Mouse (Mus musculus) kidney, adult 2 months (tissue): ENCODE results near the gene Slc50a1. TPM values are rescaled to one million over a fixed set of nuclear protein-coding genes. Genes with fewer than 3 reads are reported as not detected.

Source experiments
- DNase-seq: peaks from one replicate; pipeline ENCODE4 v3.0.0; 2021
- H3K27ac ChIP-seq: fragments of 200-500 bp; 2 replicates; pipeline ENCODE4 v1.5.1; 2012; ENCODE audit warnings: low read depth, low read length, control low read depth, inconsistent platforms; ENCODE audit not compliant: insufficient read depth
- H3K27me3 ChIP-seq: fragments of 200-500 bp; replicated peaks from 2 replicates; pipeline ENCODE4 v1.6.1; 2012; ENCODE audit warnings: mild to moderate bottlenecking, moderate library complexity, low read length, inconsistent platforms; ENCODE audit not compliant: control insufficient read depth, insufficient read depth
- H3K36me3 ChIP-seq: fragments of 200-500 bp; 2 replicates; pipeline ENCODE4 v1.6.1; 2012; ENCODE audit warnings: mild to moderate bottlenecking, moderate library complexity, low read length, inconsistent platforms; ENCODE audit not compliant: control insufficient read depth, insufficient read depth
- H3K4me1 ChIP-seq: fragments of 200-500 bp; 2 replicates; pipeline ENCODE4 v1.6.1; 2011; ENCODE audit warnings: low read length; ENCODE audit not compliant: control insufficient read depth, insufficient read depth
- H3K4me3 ChIP-seq: fragments of 200-500 bp; 2 replicates; pipeline ENCODE4 v1.5.1; 2011; ENCODE audit warnings: mild to moderate bottlenecking, low read depth, low read length, control low read depth; ENCODE audit not compliant: insufficient read depth
- CTCF ChIP-seq: fragments of 200-500 bp; conservative IDR thresholded peaks from 2 replicates; pipeline ENCODE4 v1.5.1; 2011; ENCODE audit warnings: low read depth, mild to moderate bottlenecking, control low read depth, low read length, moderate library complexity, mixed read lengths; ENCODE audit not compliant: insufficient read depth, insufficient read length
- POLR2A ChIP-seq: fragments of 200-500 bp; IDR thresholded peaks from one replicate; pipeline ENCODE4 v1.6.1; 2011; ENCODE audit warnings: low read depth, low read length, control low read depth
- WGBS: fragments of 180-500 bp; shearing (Covaris S2); methylation state at CpG from one replicate; pipeline ENCODE4 v1.1.7; 2018; 5-methylcytosine and 5-hydroxymethylcytosine counted together
- polyA plus RNA-seq: library from polyadenylated mRNA; depleted of rRNA; stranded (reverse); fragments of >200 nt; gene quantifications from 2 replicates; pipeline ENCODE4 v1.2.3, GENCODE M21; 2012

Slc50a1 gene
- polyA plus RNA-seq, 1 experiment = 110 TPM

GRCm38 (mm10) chr3:89285526-89285925 is 15.2 kb upstream of the Slc50a1 start:
- Histone ChIP-seq H3K4me1 (peaks cover 18% of the 10 kb centered on the region), H3K27me3 (no peaks in the 10 kb centered on the region), H3K36me3 (no peaks in the 10 kb centered on the region), H3K27ac (no peak overlapping the region), H3K4me3 (no peak overlapping the region)
- no peak for DNase-seq
- 82% methylated on average over 2 of the region's 2 CpGs for WGBS
- TF ChIP-seq POLR2A = no peak
- TF ChIP-seq CTCF = no peak

- no peaks in the 10 kb centered on the region for H3K27me3 ChIP-seq
- H3K4me3 ChIP-seq = no peak overlapping the region
- TF ChIP-seq POLR2A = no peak
- 68% methylated on average over 3 of the region's 3 CpGs for WGBS
- no peak overlapping the region for H3K27ac ChIP-seq
- no peak for DNase-seq
- peaks cover 21% of the 10 kb centered on the region for H3K4me1 ChIP-seq
- no peaks in the 10 kb centered on the region for H3K36me3 ChIP-seq
Measured at GRCm38 (mm10) chr3:89284261-89284660, 13.9 kb upstream of the Slc50a1 start.

GRCm38 (mm10) chr3:89282291-89282643 is 11.9 kb upstream of the Slc50a1 start:
- Histone ChIP-seq H3K36me3 (no peaks in the 10 kb centered on the region), H3K4me3 (no peak overlapping the region), H3K27ac (no peak overlapping the region), H3K4me1 (peaks cover 7% of the 10 kb centered on the region; the same call in 1 of the 2 replicates), H3K27me3 (no peaks in the 10 kb centered on the region)
- no peak for DNase-seq
- WGBS = 13% methylated on average over 4 of the region's 4 CpGs
- TF ChIP-seq CTCF (no peak), POLR2A (no peak)

GRCm38 (mm10) chr3:89281579-89282290 is 11.4 kb upstream of the Slc50a1 start:
- 14% methylated on average over 20 of the region's 20 CpGs for WGBS
- peak; percentile 93 for DNase-seq
- H3K4me1 ChIP-seq = peaks cover 7% of the 10 kb centered on the region; the same call in 1 of the 2 replicates
- no peaks in the 10 kb centered on the region for H3K36me3 ChIP-seq
- peak overlapping the region; percentile 85 for H3K27ac ChIP-seq
- H3K4me3 ChIP-seq = peak overlapping the region; percentile 82; the same call in 1 of the 2 replicates
- peak; percentile 96 for TF ChIP-seq CTCF
- no peak for TF ChIP-seq POLR2A
- H3K27me3 ChIP-seq = no peaks in the 10 kb centered on the region

GRCm38 (mm10) chr3:89280606-89281511 is 10.5 kb upstream of the Slc50a1 start, which contains the start of gene Efna1:
Gene Efna1, minus strand, starts transcription at chr3:89281142.
- DNase-seq = peak; percentile 93
- Histone ChIP-seq H3K36me3 (no peaks in the 10 kb centered on the region; the same call in 1 of the 2 replicates), H3K27me3 (no peaks in the 10 kb centered on the region), H3K27ac (peak within 1 kb of the TSS; percentile 85), H3K4me1 (peaks cover 12% of the 10 kb centered on the region; the same call in 1 of the 2 replicates), H3K4me3 (peak within 1 kb of the TSS; percentile 82)
- TF ChIP-seq POLR2A (no peak), CTCF (0 out of 2 replicates have a peak, but pooled peaks have one; percentile 29)
- WGBS = under 1% methylated on average over 52 of the region's 52 CpGs

- DNase-seq = peak; percentile 71
- H3K27ac ChIP-seq = peak overlapping the region; percentile 89
- H3K4me1 ChIP-seq = peaks cover 18% of the 10 kb centered on the region; the same call in 1 of the 2 replicates
- TF ChIP-seq POLR2A = no peak
- TF ChIP-seq CTCF = no peak
- peaks cover 1% of the 10 kb centered on the region; the same call in 1 of the 2 replicates for H3K36me3 ChIP-seq
- H3K4me3 ChIP-seq = peak overlapping the region; percentile 82
- H3K27me3 ChIP-seq = no peaks in the 10 kb centered on the region
- 1% methylated on average over 29 of the region's 29 CpGs for WGBS
Measured at GRCm38 (mm10) chr3:89280050-89280605, 9.8 kb upstream of the Slc50a1 start.
